Mouse (Mus musculus) kidney, adult 11 months (tissue): ENCODE results near the gene Nxpe3.

ENCODE experiments used
- DNase-seq: peaks from one replicate; pipeline ENCODE4 v3.0.0; 2022

The Nxpe3 gene

GRCm38 (mm10) chr16:55832617-55833016 lies 62.5 kb downstream of the Nxpe3 start:
- DNase-seq: no peak

- DNase-seq: no peak
These were observed 63.0 kb downstream of the Nxpe3 start for GRCm38 (mm10) chr16:55832040-55832439.

- no peak for DNase-seq
These were observed 63.6 kb downstream of the Nxpe3 start for GRCm38 (mm10) chr16:55831451-55831850.

- DNase-seq: no peak
These were observed 71.5 kb downstream of the Nxpe3 start for GRCm38 (mm10) chr16:55823398-55824155.

GRCm38 (mm10) chr16:55822741-55823397 lies 72.2 kb downstream of the Nxpe3 start:
- no peak for DNase-seq

- DNase-seq: peak; percentile 97
These were observed 72.9 kb downstream of the Nxpe3 start for GRCm38 (mm10) chr16:55821997-55822740.

- no peak for DNase-seq
These were observed 73.5 kb downstream of the Nxpe3 start for GRCm38 (mm10) chr16:55821571-55821981.

GRCm38 (mm10) chr16:55820916-55821570 lies 74.0 kb downstream of the Nxpe3 start:
- DNase-seq: no peak

- no peak for DNase-seq
These were observed 74.7 kb downstream of the Nxpe3 start for GRCm38 (mm10) chr16:55820161-55820915.

GRCm38 (mm10) chr16:55819186-55819861 lies 75.8 kb downstream of the Nxpe3 start:
- DNase-seq: peak; percentile 62

GRCm38 (mm10) chr16:55817717-55818515 lies 77.2 kb downstream of the Nxpe3 start:
- DNase-seq: no peak

GRCm38 (mm10) chr16:55816202-55816941 lies 78.7 kb downstream of the Nxpe3 start:
- DNase-seq: peak; percentile 54

- no peak for DNase-seq
These were observed 79.6 kb downstream of the Nxpe3 start for GRCm38 (mm10) chr16:55815466-55815865.

- no peak for DNase-seq
These were observed 80.4 kb downstream of the Nxpe3 start for GRCm38 (mm10) chr16:55814686-55815085.

GRCm38 (mm10) chr16:55813916-55814315 lies 81.2 kb downstream of the Nxpe3 start:
- DNase-seq: no peak

- DNase-seq: no peak
These were observed 83.3 kb downstream of the Nxpe3 start for GRCm38 (mm10) chr16:55811792-55812191.

GRCm38 (mm10) chr16:55809779-55810514 lies 85.1 kb downstream of the Nxpe3 start:
- DNase-seq: no peak

- DNase-seq: no peak
These were observed 85.7 kb downstream of the Nxpe3 start for GRCm38 (mm10) chr16:55809345-55809744.

- DNase-seq: no peak
These were observed 87.6 kb downstream of the Nxpe3 start for GRCm38 (mm10) chr16:55807505-55807932.
